Mouse (Mus musculus) ES-E14 (cell line): ENCODE data around the gene Acoxl. TPM values are rescaled to one million over a fixed set of nuclear protein-coding genes. Genes with fewer than 3 reads are reported as not detected.

Source experiments
- DNase-seq: peaks from one replicate; pipeline ENCODE4 v3.0.0-alpha.2; 2013; ENCODE audit warnings: low read depth, low spot score
- H3K27ac ChIP-seq: 2 replicates; pipeline ENCODE4 v1.5.1; 2012; ENCODE audit warnings: low read depth, mild to moderate bottlenecking, low read length, moderate library complexity, mixed read lengths; ENCODE audit not compliant: poor library complexity, insufficient read depth, severe bottlenecking
- H3K36me3 ChIP-seq: 2 replicates; pipeline ENCODE4 v1.6.1; 2012; ENCODE audit warnings: mild to moderate bottlenecking, low read length, moderate library complexity, mixed read lengths; ENCODE audit not compliant: control insufficient read depth, poor library complexity, insufficient read depth, severe bottlenecking
- H3K4me1 ChIP-seq, 2 experiments: fragments of 150-350 bp in 1 of 2; sonication (generic) in 1 of 2; 2 replicates each; pipeline ENCODE4 v1.6.1; 2012; ENCODE audit warnings: low read length in 2 of 2, mild to moderate bottlenecking in 1 of 2, mixed read lengths in 1 of 2; ENCODE audit not compliant: control insufficient read depth in 2 of 2, insufficient read depth in 2 of 2, poor library complexity in 1 of 2
- H3K4me3 ChIP-seq, 2 experiments: fragments of 150-350 bp in 1 of 2; sonication (generic) in 1 of 2; 2 replicates each; pipeline ENCODE4 v1.5.1; 2012; ENCODE audit warnings: low read length in 2 of 2, low read depth in 1 of 2, mild to moderate bottlenecking in 1 of 2, mixed read lengths in 1 of 2; ENCODE audit not compliant: insufficient read depth in 1 of 2, poor library complexity in 1 of 2, severe bottlenecking in 1 of 2
- H3K9ac ChIP-seq: 2 replicates; pipeline ENCODE4 v1.6.1; 2012; ENCODE audit warnings: low read depth, mild to moderate bottlenecking, low read length, mixed read lengths; ENCODE audit not compliant: poor library complexity, insufficient read depth, severe bottlenecking
- H3K9me3 ChIP-seq: fragments of 150-350 bp; sonication (generic); 2 replicates; pipeline ENCODE4 v1.6.1; 2012; ENCODE audit warnings: low read depth, mild to moderate bottlenecking, low read length; ENCODE audit not compliant: control insufficient read depth, insufficient read depth
- CHD2 ChIP-seq: IDR thresholded peaks from 2 replicates; pipeline ENCODE4 v1.6.1; 2014; ENCODE audit warnings: mild to moderate bottlenecking, low read depth, low read length, inconsistent platforms
- HCFC1 ChIP-seq: IDR thresholded peaks from 2 replicates; pipeline ENCODE4 v1.6.1; 2012; ENCODE audit warnings: low read length, inconsistent platforms, borderline replicate concordance; ENCODE audit not compliant: insufficient read depth
- MAFK ChIP-seq: IDR thresholded peaks from 2 replicates; pipeline ENCODE4 v1.6.1; 2014; ENCODE audit warnings: mild to moderate bottlenecking, low read depth, low read length, inconsistent platforms; ENCODE audit not compliant: insufficient read depth
- ZC3H11A ChIP-seq: IDR thresholded peaks from 2 replicates; pipeline ENCODE4 v1.6.1; 2012; ENCODE audit warnings: low read depth, mild to moderate bottlenecking, inconsistent platforms, low read length, borderline replicate concordance
- ZNF384 ChIP-seq: IDR thresholded peaks from 2 replicates; pipeline ENCODE4 v1.6.1; 2012; ENCODE audit warnings: low read depth, low read length, inconsistent platforms
- in situ Hi-C, 2 experiments: fragments of 600-800 bp; cut with MboI; formaldehyde crosslinking; loops; one replicate each; pipeline ENCODE4 v1.15.1; 2025; ENCODE audit warnings: low sequenced_read_pairs in 2 of 2, inconsistent platforms in 1 of 2; ENCODE audit not compliant: unreplicated experiment in 2 of 2
- total RNA-seq: library from RNA; depleted of rRNA; stranded (reverse); fragments of 300-350 nt; gene quantifications from 2 replicates; pipeline ENCODE4 v1.2.3, GENCODE M21; 2012

Acoxl gene
- total RNA-seq, 1 experiment, result 0.98 TPM

GRCm38 (mm10) chr2:127889979-127890378 lies 51.3 kb downstream of the Acoxl start:
- Histone ChIP-seq H3K4me1 (no peaks in the 10 kb centered on the region), H3K9me3 (no peaks in the 10 kb centered on the region), H3K36me3 (no peaks in the 10 kb centered on the region), H3K27ac (no peak overlapping the region), H3K4me3 (no peak overlapping the region), H3K9ac (no peak overlapping the region)
- no peak for DNase-seq
- in situ Hi-C loops, result loop anchor here (10.0 to 25.0 kb wide), 2 partner anchors 515 to 522 kb away; no protein-coding TSS in a partner anchor
- no peak for TF ChIP-seq MAFK
- no peak for TF ChIP-seq HCFC1
- no peak for TF ChIP-seq ZNF384
- no peak for TF ChIP-seq CHD2
- TF ChIP-seq ZC3H11A, result no peak

DNA sequence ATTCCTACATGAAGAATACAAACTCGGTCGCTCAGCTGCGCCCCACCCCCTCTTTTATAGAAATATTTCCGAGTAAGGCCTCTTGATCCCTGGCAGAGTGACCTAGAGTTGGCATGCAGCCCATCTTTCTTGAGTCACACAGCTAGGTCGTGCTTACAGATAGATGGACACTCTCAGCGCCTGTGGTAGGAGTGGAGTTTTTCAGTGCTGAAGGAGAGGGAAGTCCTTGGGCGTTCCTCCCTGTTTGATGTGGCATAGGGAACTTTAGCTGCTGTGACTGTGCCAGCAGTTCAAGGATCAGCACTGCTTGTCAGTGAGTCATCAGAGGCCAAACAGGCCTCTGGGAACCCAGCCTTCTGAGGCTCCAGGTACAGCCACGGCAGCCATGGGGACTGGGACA lies 51.9 kb downstream of the Acoxl start:
- Histone ChIP-seq H3K9ac (no peak overlapping the region), H3K36me3 (no peaks in the 10 kb centered on the region), H3K4me1 (no peaks in the 10 kb centered on the region), H3K27ac (no peak overlapping the region), H3K4me3 (no peak overlapping the region), H3K9me3 (no peaks in the 10 kb centered on the region)
- DNase-seq, result no peak
- in situ Hi-C loops, result loop anchor here (10.0 to 25.0 kb wide), 2 partner anchors 514 to 522 kb away; no protein-coding TSS in a partner anchor
- no peak for TF ChIP-seq ZNF384
- TF ChIP-seq MAFK, result no peak
- no peak for TF ChIP-seq ZC3H11A
- no peak for TF ChIP-seq CHD2
- no peak for TF ChIP-seq HCFC1

GRCm38 (mm10) chr2:127891056-127891455 lies 52.4 kb downstream of the Acoxl start:
- Histone ChIP-seq H3K9me3 (no peaks in the 10 kb centered on the region), H3K4me1 (no peaks in the 10 kb centered on the region), H3K9ac (no peak overlapping the region), H3K36me3 (no peaks in the 10 kb centered on the region), H3K27ac (no peak overlapping the region), H3K4me3 (no peak overlapping the region)
- in situ Hi-C loops, result loop anchor here (10.0 to 25.0 kb wide), 2 partner anchors 514 to 521 kb away; no protein-coding TSS in a partner anchor
- DNase-seq, result no peak
- TF ChIP-seq CHD2 (no peak), MAFK (no peak), ZC3H11A (no peak), ZNF384 (no peak), HCFC1 (no peak)

- in situ Hi-C loops, result loop anchor here (10.0 to 25.0 kb wide), 2 partner anchors 510 to 517 kb away; no protein-coding TSS in a partner anchor
- no peak overlapping the region for H3K9ac ChIP-seq
- no peak for DNase-seq
- no peaks in the 10 kb centered on the region for H3K36me3 ChIP-seq
- no peaks in the 10 kb centered on the region for H3K4me1 ChIP-seq
- H3K27ac ChIP-seq, result no peak overlapping the region
- no peaks in the 10 kb centered on the region for H3K9me3 ChIP-seq
- no peak overlapping the region for H3K4me3 ChIP-seq
- TF ChIP-seq CHD2 (no peak), ZC3H11A (no peak), HCFC1 (no peak), ZNF384 (no peak), MAFK (no peak)
Observed at GRCm38 (mm10) chr2:127894890-127895289, 56.2 kb downstream of the Acoxl start.
